Mouse (Mus musculus) C2C12 (cell line): ENCODE measurements around the gene Srms. TPM values are rescaled to one million over a fixed set of nuclear protein-coding genes. Genes with fewer than 3 reads are reported as not detected.

Experiments used
- H3K27me3 ChIP-seq: one replicate; pipeline ENCODE4 v1.6.1; 2011; ENCODE audit not compliant: control insufficient read depth, insufficient read depth, insufficient read length
- H3K36me3 ChIP-seq: one replicate; pipeline ENCODE4 v1.6.1; 2011; ENCODE audit not compliant: control insufficient read depth, insufficient read depth
- H3K4me3 ChIP-seq: one replicate; pipeline ENCODE4 v1.5.1; 2011; ENCODE audit warnings: mild to moderate bottlenecking, control low read depth; ENCODE audit not compliant: poor library complexity, insufficient read depth, severe bottlenecking
- H3K79me2 ChIP-seq: one replicate; pipeline ENCODE4 v1.6.1; 2011; ENCODE audit not compliant: control insufficient read depth, insufficient read depth
- H3K79me3 ChIP-seq: one replicate; pipeline ENCODE4 v1.6.1; 2011; ENCODE audit warnings: low read depth, control low read depth
- H3ac ChIP-seq: one replicate; pipeline ENCODE3; 2011; ENCODE audit warnings: low read depth; ENCODE audit not compliant: control insufficient read depth, insufficient read length
- CEBPB ChIP-seq: IDR thresholded peaks from one replicate; pipeline ENCODE4 v1.6.1; 2011; ENCODE audit warnings: low read depth, mild to moderate bottlenecking, control low read depth, moderate library complexity
- CTCF ChIP-seq: IDR thresholded peaks from one replicate; pipeline ENCODE4 v1.5.1; 2011; ENCODE audit not compliant: control insufficient read depth, insufficient read depth, insufficient read length
- FOSL1 ChIP-seq: IDR thresholded peaks from one replicate; pipeline ENCODE4 v1.8.0; 2011; ENCODE audit warnings: mild to moderate bottlenecking, low read length; ENCODE audit not compliant: poor library complexity, insufficient read depth, severe bottlenecking
- MAX ChIP-seq: IDR thresholded peaks from one replicate; pipeline ENCODE4 v1.6.1; 2011; ENCODE audit warnings: mild to moderate bottlenecking, control low read depth
- MYOD1 ChIP-seq: IDR thresholded peaks from one replicate; pipeline ENCODE4 v1.6.1; 2011; ENCODE audit warnings: low read depth; ENCODE audit not compliant: control insufficient read depth, insufficient read length
- MYOG ChIP-seq: IDR thresholded peaks from one replicate; pipeline ENCODE4 v1.6.1; 2011; ENCODE audit not compliant: control insufficient read depth, insufficient read length; ENCODE audit errors: extremely low read depth
- USF1 ChIP-seq: IDR thresholded peaks from one replicate; pipeline ENCODE4 v1.6.1; 2011; ENCODE audit warnings: low read depth, mild to moderate bottlenecking, control low read depth, moderate library complexity
- polyA plus RNA-seq: library from polyadenylated mRNA; unstranded; fragments of >200 nt; fragmentation: generic; extraction: Trizol; gene quantifications from one replicate; pipeline ENCODE4 v1.2.1, GENCODE M21; 2012; ENCODE audit warnings: missing spikeins

The Srms gene
- polyA plus RNA-seq, 1 experiment = not detected

- no peaks in the 10 kb centered on the region for H3K27me3 ChIP-seq
- peaks cover 21% of the 10 kb centered on the region for H3K36me3 ChIP-seq
- no peaks in the 10 kb centered on the region for H3K79me3 ChIP-seq
- H3K79me2 ChIP-seq = no peaks in the 10 kb centered on the region
- no peak overlapping the region for H3K4me3 ChIP-seq
- H3ac ChIP-seq = no peak overlapping the region
- TF ChIP-seq MAX = no peak
- TF ChIP-seq CTCF = no peak
- TF ChIP-seq MYOD1 = no peak
- no peak for TF ChIP-seq MYOG
- no peak for TF ChIP-seq FOSL1
- no peak for TF ChIP-seq USF1
Measured at GRCm38 (mm10) chr2:181231171-181231570, 18.2 kb upstream of the Srms start.

GRCm38 (mm10) chr2:181228335-181228734 lies 15.3 kb upstream of the Srms start:
- TF ChIP-seq MAX (no peak), CEBPB (no peak), USF1 (no peak), CTCF (no peak), MYOD1 (no peak), FOSL1 (no peak), MYOG (no peak)
- no peaks in the 10 kb centered on the region for H3K79me2 ChIP-seq
- H3K27me3 ChIP-seq = no peaks in the 10 kb centered on the region
- peaks cover 17% of the 10 kb centered on the region for H3K36me3 ChIP-seq
- H3K79me3 ChIP-seq = no peaks in the 10 kb centered on the region
- no peak overlapping the region for H3ac ChIP-seq
- no peak overlapping the region for H3K4me3 ChIP-seq

- no peak overlapping the region for H3ac ChIP-seq
- H3K4me3 ChIP-seq = no peak overlapping the region
- H3K27me3 ChIP-seq = no peaks in the 10 kb centered on the region
- peaks cover 5% of the 10 kb centered on the region for H3K36me3 ChIP-seq
- H3K79me2 ChIP-seq = no peaks in the 10 kb centered on the region
- TF ChIP-seq MAX (no peak), CTCF (no peak), USF1 (no peak), CEBPB (no peak), FOSL1 (no peak), MYOD1 (no peak), MYOG (no peak)
- H3K79me3 ChIP-seq = no peaks in the 10 kb centered on the region
Measured at GRCm38 (mm10) chr2:181227122-181227521, 14.1 kb upstream of the Srms start.

GRCm38 (mm10) chr2:181224994-181225393 lies 12.0 kb upstream of the Srms start:
- Histone ChIP-seq H3K27me3 (peaks cover 14% of the 10 kb centered on the region), H3K79me2 (no peaks in the 10 kb centered on the region), H3K79me3 (no peaks in the 10 kb centered on the region), H3K4me3 (no peak overlapping the region), H3K36me3 (peaks cover 3% of the 10 kb centered on the region), H3ac (no peak overlapping the region)
- no peak for TF ChIP-seq FOSL1
- TF ChIP-seq USF1 = no peak
- TF ChIP-seq MAX = no peak
- no peak for TF ChIP-seq CEBPB
- TF ChIP-seq CTCF = no peak
- TF ChIP-seq MYOD1 = no peak
- no peak for TF ChIP-seq MYOG

- Histone ChIP-seq H3K36me3 (no peaks in the 10 kb centered on the region), H3K79me3 (no peaks in the 10 kb centered on the region), H3ac (no peak overlapping the region), H3K27me3 (peaks cover 14% of the 10 kb centered on the region), H3K79me2 (no peaks in the 10 kb centered on the region), H3K4me3 (no peak overlapping the region)
- TF ChIP-seq CTCF = no peak
- no peak for TF ChIP-seq MAX
- no peak for TF ChIP-seq MYOD1
- no peak for TF ChIP-seq USF1
- no peak for TF ChIP-seq MYOG
- TF ChIP-seq CEBPB = no peak
- TF ChIP-seq FOSL1 = no peak
Measured at GRCm38 (mm10) chr2:181220361-181220760, 7.4 kb upstream of the Srms start.
